Mouse (Mus musculus): Measurements from ENCODE around the gene Syp.

Gene Syp

DNA sequence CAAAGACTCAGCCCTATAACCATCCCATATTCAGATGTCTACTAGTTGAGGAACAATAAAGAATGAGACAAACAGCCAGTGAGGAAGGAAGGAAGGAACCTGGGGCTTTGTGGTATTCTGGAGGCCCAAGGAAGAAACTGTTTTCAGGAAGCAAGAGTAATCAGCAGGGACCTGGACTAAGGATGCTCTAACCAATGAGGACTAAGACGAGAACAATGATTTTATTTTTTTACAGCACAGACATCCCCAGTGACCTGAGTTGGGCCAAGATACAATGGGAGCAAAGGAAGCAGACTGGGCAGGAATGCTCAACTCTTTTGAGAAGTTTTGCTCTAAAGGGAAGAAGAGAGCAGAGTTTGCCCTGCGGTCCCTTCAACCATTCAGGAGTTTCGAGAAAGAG, 24.7 kb downstream of the Syp start:
- CTCF ChIA-PET, result no interaction called here

DNA sequence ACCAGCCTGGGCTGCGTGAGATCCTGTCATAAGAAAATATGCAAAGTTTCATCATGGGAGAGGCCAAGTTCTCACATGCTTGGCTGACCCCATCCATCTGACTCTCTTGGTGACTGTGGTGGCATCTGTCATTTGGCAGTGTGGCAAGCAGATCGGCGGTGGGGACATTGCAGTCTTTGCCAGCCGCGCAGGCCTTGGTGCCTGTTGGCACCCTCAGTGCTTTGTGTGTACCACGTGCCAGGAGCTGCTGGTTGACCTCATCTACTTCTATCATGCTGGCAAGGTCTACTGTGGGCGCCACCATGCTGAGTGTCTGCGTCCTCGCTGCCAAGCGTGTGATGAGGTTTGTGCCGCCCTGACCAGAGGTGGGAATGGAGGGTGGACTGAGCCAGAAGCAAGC, 26.5 kb downstream of the Syp start:
- CTCF ChIA-PET, result no interaction called here

DNA sequence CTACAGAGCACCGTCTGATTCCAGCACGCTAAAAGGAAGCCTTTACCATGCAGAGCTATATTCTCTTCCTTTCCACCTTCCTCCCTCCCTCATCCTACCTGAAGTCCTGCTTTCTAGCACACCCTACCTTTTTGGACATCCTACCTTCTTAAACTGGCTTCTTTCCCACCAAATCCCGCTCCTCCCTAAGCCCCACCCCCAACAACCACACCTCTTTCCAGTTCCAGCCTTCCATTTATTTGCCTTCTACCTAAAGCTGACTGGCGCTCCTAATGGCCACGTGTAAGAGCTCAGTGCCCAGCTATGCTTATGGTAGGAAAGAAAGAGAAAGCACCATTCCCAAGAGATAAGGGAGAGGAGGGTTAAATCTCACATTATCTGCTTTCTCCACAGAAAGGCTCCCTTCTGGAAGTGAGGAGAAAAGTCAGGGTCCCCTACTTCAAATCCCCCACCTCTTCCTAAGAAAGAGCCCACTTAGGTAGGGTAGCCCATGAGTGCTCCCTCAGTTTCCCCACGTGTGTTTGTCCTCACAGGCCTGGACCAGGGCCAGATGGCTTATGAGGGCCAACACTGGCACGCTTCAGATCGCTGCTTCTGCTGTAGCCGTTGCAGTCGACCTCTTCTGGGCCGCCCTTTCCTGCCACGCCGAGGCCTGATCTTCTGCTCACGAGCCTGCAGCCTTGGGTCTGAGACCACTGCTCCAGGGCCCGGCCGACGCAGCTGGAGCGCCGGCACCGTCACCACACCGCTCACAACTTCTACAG, 27.6 kb downstream of the Syp start:
- CTCF ChIA-PET, result no interaction called here

DNA sequence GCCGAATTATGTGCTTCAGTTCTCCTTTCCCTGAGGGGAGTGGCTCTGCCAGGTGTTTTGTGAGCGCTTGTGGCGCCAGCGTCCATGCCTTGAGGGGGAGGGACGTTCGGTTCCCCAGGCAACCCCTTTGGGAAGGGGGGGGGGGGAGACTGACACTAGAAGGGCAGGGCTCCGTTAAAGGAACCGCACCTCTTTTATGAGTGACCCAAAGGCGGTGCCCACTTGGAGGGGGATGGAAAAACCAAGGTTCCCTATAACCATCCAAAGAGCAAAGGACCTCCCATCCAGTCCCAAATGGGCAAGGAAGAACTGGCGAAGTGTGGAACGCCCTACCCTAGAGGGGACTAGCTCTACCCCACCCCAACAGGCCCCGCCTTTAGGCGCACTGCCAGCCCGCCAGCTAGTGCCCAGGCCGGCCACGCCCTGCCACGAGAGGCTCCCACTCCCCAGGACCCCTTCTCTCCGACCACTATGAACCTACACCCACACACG, 32.2 kb downstream of the Syp start:
- CTCF ChIA-PET, result no interaction called here

DNA sequence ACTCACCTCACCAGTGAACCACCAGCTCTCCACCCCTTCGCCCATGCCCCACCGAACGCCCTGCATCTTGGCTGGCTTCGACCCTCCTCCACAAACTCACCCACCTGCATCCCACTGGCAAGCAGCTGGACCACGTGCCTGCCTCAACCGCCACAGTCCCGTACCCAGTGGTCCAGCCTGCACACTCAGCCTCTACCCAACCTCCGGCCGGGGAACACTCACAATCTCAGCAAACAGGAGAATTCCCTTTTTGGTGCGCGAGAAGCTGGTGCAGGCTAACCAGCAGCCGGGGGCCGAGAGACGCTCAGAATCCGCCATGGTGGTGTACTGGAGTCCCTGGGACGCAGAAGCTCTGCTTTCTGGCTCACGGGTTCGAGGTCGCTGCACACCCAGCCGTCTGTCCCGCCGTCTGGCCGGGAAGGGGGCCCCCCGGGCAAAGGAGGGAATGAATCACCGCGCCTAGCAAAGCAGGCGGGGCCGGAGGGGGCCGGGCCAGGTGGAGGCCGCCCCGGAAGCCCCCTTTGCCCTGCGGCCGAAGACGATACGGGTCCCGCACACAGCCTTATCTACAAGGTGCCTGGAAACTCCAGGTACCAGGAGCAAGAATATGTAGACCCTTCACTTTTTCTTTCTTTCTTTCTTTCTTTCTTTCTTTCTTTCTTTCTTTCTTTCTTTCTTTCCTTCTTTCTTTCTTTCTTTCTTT, 32.8 kb downstream of the Syp start, which contains the start of gene Plp2:
TSS of gene Plp2 (minus strand) at position 470 of the 703 bp plus-strand sequence.
- CTCF ChIA-PET, result interaction anchor here (0.6 kb wide), 2 partner anchors 62 to 117 kb away, joined by 4 to 12 read pairs; no protein-coding TSS in a partner anchor

DNA sequence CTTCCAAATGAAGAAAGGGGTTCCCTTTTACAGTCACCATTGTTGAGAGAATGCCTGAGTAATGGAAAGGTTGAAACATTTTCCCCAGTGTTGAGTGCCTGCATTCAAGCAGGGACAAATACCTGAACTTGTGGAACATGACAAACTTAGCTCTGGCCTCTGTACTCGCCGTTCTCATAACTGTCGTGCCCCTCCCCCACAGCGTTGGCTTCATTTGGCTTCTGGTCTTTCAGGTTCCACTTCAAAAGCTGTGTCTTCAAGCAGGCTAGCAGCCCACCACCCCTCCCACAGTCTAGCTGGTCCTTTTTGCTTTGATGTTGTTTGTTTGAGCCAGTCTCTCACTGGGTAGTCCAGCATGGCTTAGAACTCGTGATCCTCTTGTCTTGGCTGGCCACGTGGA, 34.5 kb downstream of the Syp start:
- CTCF ChIA-PET, result no interaction called here

DNA sequence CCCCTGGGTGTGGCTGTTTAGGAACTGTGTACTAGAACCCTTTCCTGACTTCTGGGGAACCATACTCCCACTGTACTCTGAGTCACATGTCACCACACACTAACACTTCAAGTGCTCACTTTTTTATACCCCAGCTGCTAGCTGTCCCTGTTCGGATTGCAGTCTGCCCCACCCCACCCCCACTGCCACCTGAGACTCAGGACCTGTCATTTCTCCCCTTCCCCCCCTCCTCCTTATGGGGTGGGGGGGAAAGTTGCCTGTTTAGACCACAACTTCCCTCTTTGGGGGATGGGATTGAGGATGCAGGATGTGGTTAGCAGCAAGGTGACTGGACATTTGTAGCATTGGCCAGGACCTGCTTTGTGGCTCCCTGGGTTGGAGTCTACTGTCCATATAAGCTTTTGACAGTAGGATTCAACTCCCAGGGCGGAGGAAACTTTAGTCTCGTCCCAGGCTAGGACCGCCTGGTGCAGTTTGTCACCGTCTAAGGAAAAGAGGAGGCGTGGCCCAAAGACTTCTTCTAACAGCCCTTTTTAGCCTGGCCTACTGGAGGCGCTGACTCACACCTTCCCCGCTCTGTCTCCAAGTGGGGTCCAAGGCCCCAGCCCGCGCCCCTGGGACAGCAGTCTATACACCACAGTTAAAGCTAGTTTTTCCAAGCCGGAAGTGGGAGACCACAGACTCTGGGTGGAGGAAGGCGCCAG, 35.5 kb downstream of the Syp start:
- CTCF ChIA-PET, result interaction anchor here (0.5 kb wide), 1 partner anchor 24 kb away, joined by 9 read pairs; no protein-coding TSS in a partner anchor

DNA sequence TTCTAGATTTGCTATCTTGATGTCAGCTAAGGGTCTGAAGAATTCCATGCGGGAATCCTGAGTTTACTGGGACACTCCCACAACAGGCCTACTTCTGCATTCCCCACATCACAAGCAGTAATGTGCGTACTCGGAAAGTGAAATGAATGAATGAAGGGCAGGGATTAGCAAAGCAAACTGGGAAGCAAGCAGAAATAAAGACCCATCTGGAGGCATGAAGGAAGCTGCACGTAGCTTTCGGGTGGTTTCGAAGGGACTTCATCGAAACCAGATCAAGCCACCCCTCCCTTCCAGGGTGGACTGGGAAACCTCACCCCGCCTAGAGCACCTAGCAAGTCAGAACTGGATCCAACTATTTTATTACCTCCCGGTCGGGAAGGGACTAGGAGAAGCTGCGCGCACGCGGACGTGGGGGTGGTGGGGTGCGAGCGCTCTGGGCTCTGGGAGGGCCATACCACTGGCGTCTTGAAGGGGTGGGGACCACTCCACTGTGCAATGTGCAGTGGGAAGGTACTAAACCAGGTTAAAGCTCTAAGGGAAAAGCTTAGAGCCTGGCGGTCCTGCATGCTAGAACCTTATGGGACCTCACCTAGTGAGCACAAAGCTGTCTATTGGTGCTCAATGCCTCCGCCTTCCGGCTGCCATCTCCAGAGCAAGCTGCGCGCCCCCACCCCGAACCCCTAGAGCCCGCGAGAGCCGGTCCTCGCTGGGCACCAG, 36.2 kb downstream of the Syp start:
- CTCF ChIA-PET, result interaction anchor here (0.5 kb wide), 1 partner anchor 25 kb away, joined by 9 read pairs; no protein-coding TSS in a partner anchor

DNA sequence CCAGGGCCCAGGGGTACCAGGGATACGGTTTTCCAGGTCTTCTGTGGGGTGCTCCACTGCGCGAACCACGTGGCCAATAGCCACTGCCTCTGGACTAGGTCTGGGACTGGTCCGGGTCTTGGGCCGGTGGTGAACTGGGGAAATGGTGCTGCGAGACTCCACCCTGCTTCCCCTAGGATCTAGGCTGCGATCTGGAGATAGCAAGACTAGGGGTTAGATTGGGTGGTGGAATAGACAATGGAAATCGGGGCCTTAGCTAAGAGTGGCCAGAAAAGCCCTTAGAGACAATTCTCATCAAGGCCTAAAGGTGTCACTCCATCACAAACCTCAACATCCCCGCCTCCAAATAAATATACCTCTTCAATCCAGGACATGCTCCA, 36.7 kb downstream of the Syp start:
- CTCF ChIA-PET, result no interaction called here

DNA sequence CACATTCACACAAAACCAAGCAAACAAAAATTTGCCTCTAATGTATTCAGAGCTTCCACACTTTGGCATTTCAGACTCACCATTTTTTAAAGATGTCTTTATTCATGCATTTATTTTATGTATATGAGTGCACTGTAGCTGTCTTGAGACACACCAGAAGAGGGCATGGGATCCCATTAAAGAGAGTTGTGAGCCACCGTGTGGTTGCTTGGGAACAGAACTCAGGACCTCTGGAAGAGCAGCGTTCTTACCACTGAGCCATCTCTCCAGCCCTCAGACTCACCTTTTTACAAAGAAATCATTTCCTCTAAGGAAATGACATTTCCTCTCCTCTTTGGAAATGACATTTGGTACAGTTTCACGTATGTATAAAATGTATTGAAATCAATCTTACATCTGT, 40.7 kb downstream of the Syp start:
- CTCF ChIA-PET, result no interaction called here

DNA sequence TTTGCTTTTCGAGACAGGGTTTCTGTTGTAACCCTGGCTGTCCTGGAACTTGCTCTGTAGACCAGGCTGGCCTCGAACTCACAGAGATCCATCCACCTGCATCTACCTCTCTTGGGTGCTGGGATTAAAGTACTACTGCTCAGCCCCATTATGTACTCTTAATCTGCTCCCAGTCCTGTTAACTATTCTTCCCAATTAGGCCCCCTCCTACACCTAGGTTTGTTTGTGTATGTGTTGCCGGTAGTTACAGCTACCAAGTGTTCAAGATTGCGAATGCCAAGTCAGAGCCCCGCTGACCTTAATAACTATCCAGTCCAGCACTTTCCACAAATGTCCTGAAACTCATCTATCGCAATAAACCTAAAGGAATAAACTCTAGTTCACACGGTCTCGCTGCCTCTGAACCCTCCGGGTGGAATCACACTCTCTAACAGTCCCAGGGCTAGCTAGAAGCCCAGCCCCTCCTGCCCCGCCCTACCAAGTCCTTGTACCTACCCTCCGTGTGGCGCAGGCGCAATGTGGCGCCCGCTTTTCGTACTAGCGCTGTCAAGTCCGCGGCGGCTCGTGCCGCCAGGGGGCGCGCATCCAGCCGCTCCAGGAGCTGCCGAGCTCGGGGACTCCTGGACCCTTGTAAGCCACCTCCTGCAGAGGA, 41.3 kb downstream of the Syp start:
- CTCF ChIA-PET, result no interaction called here

DNA sequence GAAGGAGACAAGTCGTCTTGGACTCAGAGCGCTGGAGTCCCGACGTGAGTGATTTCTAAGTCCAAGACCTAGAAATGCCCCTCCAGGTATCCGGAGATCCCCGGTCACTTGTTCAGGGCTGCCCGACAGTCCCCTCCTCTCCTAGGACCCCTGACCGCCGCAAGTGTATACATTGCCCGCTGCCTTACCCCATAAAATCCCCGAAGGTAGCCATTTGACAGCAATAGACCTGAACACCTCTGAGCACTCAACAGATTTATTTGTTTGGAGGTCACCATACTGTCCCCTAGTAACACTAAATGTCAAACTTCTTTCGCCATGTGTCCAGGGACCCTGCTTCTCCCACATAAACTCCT, 41.8 kb downstream of the Syp start:
- CTCF ChIA-PET, result no interaction called here

DNA sequence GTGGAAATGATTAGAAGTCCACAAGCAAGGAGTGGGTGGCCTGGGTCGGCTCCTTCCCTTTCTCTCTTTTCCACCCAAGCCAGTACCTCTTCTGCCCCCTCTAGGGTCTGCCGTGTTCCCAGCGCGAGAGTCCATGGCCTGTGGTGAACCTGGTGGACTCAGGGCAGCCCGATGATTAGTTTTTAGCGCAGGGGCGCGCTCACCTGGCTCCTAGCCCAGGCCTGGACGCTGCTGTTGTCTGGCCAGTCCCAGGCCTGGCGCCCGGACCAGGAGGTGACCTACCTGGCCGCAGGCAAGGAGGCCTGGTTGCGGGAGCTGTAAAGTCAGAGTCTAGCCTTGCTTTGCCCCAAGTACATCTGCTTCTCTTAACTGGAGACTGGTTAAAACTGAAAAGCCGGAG, 42.6 kb downstream of the Syp start, which contains the start of gene Magix:
TSS of gene Magix (minus strand) at position 388 of the 400 bp plus-strand sequence.
- CTCF ChIA-PET, result no interaction called here

DNA sequence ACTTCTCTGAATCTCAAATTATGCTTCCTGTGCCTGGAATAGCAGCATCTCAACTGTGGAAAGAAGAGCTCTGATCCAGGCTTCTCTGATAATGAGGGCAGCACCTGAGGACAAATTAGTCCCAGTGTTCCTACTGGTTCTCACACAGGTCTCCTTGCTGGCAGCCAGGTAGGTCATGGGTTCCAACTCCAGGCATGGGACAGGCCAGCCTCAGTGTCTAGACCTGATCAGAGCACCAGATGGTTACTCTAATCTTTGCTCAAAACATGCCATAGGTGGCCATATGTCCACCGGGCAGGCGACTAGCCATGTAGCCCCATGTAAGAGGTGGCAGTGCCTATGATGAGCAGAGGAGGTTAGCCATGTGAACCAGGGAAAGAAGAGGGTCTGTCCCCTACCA, 50.0 kb downstream of the Syp start:
- CTCF ChIA-PET, result no interaction called here

DNA sequence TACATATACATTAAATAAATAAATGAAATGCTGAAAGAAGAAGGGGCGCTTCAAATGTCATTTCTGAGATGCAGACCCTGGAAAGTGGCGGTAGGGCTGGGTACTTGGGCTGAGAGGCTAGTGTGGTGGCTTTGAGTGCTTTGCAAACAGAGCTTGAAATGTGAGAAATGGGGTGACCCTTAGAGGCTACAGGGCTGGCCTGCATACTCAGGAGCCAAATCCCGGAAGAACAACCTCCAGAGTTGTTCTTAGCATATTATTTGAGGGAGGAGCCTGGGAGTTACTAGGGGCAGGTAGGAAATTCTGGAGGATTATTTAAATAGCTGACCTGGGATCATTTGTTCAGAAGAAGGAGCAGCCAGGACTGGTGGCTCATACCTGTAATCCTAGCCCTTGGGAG, 52.2 kb downstream of the Syp start:
- CTCF ChIA-PET, result no interaction called here

DNA sequence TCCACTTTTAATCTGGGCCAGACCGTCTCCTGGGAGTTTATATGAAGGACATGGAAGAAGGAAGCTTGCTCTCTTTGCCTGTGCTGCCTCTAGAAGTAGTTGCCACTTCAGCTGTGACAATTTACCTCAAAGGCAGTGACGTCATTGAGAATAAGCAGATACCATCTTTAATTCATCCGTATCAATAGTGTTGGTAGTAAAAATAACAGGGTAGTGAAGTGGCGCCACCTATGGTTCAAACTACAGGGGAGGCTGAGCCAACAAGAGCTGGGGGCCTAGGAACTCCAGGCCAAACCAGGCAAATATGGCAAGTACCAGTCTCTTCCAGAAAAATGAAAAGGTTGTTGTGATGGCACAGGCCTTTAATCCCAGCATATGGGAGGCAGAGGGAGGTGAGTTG, 54.6 kb downstream of the Syp start:
- CTCF ChIA-PET, result no interaction called here

DNA sequence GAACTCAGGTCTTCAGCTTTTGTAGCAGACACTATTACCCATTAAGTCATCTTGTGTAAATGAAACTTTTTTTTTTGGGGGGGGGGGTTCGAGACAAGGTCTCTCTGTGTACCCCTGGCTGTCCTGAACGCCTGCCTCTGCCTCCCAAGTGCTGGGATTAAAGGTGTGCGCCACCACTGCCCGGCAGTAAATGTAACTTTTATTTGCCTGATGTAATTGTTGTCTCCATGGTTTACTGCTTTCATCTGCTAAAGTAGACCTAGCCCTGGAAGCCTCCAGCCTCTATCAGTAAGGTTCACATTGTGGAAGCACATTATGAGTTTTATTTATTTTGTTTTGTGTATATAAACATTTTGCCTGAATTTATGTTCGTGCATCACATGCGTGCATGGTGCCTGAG, 58.2 kb downstream of the Syp start:
- CTCF ChIA-PET, result no interaction called here

DNA sequence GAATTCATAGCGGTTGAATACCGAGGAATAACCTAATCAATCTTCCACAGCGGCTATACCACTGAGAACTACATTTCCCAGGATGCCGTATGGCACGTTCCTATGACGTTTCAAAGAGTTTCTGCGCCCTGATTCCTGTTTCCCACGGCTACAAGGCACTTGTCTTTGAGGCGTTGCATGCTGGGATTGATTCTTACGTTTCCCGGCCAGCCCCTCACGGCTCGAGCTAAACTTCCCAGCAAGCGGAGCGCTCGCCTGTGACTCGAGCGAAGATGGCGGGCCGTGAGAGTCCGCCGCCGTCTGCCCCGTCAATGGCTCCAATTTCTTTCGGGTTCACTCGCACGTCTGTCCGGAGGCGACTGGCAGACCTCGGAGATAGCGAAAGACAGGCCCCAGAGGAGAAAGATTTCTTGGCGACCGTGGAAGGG, 58.7 kb downstream of the Syp start, which contains the start of gene Gpkow:
TSS of gene Gpkow (plus strand) at position 178 of the 428 bp plus-strand sequence.
- CTCF ChIA-PET, result no interaction called here
